Mouse (Mus musculus) T-helper 2 cell (primary cell): ENCODE data around the gene Tapbpl.
"Not testable (repeated sequence)": the region's sequence is repeated elsewhere in the genome, so short reads cannot be mapped to it uniquely, and the experiment has no call there.

Source experiments
- in situ Hi-C: fragments of 300-600 bp; cut with MboI, MseI; formaldehyde crosslinking; loops from one replicate; pipeline ENCODE4 v1.15.1; 2025; ENCODE audit warnings: high pct_unique_total_duplicates

The Tapbpl gene

DNA sequence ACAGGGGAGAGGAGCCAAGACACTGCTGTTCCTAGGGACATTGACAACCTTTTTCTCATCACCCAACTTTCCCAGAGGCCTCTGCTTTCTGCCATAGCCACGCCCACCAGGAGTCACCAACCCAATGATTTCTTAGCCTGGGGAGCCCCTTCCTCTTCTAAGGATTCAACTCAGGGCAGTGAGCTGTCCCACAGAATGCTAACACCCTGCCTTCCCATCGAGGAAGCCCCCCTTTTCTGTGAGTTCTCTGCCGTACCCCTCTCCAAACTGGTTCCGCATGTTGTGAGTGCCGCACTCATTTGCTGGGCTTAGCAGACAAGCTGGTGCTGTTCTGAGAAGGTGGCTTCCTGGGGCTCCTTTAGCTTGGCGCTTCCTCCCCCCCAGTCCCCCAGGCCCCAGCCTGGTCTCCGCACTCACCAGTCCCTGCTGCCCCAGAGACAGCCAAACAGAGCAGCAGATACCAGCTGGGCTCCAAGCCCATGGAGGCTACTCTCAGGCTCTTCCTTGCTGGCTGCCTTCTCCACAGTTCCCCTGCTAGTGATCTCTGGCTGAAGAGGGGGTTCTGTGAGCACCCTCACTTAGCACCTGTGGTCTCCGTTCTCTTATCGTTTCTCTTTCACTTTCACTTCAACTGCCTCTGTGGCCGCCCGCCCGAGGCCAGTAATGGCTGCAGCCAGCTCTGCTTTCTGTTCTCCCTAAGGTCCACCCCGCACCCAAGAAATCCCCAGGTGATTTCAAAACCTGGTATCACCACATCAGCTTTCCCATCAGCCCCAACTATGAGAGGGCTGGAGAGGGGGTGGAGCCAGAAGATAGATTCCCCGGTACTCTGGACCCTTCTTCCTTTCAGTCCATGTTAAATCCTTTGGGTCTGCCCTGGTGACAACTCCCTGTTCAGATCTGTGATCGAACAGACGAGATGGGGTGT lies at the start of gene Tapbpl:
Gene Tapbpl (minus strand): TSS at position 744 of the 928 bp plus-strand sequence.
- in situ Hi-C loops, result loop anchor here (5.0 to 10.0 kb wide), 2 partner anchors 99 to 327 kb away; partner anchors contain the start of gene Nop2

DNA sequence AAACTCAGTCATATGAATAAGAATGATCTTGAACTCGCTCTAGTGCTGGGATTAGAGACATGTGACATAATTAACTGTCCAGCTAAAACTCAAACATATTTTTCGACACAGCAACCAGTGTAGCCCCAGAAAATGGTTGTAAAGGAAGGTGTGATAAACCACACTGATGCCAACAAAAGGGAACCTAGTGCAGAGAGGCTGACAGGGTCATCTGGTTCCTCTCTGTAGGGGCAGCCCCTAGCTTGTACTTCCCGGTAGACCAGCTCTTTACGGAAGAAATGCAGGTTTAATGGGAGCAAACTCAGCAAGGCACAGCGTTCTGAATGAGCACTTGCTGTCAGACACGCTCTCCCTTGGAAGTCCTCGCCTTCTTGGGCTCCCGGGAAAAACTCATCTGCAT lies 48.1 kb upstream of the Tapbpl start:
- in situ Hi-C loops, result loop anchor here (10.0 kb wide), 1 partner anchor 55 kb away; no protein-coding TSS in a partner anchor

DNA sequence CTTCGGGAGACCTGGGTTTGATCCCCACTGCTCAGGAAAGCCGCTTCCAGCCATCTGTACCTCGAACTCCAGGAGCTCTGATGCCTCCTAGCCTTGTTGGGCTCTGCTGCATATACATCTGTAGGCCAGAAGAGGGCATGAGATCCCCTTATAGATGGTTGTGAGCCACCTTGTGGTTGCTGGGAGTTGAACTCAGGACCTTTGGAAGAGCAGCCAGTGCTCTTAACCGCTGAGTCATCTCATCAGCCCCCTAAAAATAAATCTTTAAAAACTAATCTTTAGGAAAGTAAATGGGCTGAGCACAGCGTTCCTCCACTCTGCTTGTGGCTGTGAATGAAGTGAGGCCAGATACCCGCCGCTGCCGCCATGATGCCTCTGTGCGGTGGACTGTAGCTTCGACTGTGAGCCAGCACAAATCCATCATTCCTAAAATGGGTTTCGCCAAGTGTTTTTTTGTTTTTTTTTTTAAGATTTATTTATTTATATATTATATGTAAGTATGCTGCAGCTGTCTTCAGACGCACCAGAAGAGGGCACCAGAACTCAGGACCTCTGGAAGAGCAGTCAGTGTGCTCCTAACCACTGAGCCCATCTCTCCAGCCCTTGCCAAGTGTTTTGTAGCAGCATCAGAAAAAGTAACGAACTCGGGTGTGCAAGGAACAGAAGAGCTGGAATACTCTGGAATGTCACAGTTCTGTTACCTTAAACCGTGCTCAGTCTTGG lies 43.3 kb upstream of the Tapbpl start:
- in situ Hi-C loops, result loop anchor here (10.0 kb wide), 1 partner anchor 50 kb away; no protein-coding TSS in a partner anchor

DNA sequence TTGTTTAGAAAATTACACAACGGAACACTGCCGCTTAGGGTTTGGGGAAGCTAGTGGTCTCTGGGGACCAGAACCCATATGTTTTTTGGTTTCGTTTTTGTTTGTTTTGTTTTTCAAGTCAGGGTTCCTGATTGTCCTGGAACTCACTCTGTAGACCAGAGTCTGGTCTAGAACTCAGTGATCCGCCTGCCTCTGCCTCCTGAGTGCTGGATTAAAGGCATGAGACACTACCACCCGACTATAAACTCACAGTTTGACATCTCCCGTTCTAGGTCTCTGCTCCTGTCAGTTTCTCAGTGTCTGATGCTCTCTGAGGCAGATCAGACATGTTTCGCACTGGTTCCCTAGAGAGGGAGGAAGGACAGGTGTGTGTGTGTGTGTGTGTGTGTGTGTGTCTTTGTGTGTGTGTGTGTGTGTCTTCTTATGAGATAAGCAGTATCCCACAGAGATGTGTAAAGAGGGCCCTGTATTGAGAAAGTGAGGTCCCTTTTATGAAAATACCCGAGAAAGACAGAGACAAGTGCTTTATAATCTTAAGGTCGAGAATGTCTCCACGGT lies 40.6 kb upstream of the Tapbpl start:
- in situ Hi-C loops, result loop anchor here (10.0 kb wide), 1 partner anchor 48 kb away; no protein-coding TSS in a partner anchor

DNA sequence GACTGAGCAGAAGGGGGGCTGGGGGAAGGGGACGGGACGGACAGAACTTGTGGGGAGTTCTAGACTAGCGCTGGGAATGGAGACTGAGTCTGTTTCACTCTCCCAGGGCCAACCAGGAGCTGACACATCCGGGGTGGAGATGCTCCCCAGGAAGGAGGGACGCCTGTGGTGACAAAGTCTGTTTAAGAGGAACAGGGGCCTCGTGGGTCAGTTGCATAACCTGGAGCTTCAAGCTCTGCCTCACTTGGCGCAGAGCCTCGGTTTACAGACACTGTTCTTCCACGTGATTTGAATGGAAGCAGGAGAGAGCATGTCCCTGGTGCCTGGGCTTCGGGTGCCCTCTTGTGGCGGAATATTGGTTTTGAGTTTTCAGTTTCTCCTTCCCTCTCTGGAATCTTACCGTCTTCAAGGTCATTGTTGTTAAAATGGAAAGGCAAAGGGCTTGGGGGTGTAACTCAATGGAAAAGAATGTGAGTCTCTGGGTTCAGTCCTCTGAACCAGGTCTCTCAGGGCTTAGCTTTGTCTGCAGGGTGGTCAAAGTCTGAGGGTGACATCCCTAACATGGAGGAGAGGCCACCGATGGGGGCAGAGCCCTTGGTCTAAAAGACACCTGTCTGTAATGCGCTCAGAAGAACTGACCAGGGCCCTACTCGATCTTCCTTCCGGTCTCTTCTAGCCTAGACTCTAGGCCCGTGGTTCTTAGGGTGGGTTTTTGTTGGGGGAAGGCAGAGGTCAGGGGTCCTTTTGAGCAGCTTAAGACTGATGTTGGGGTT lies 40.0 kb upstream of the Tapbpl start:
- in situ Hi-C loops, result loop anchor here (10.0 kb wide), 1 partner anchor 47 kb away; no protein-coding TSS in a partner anchor

DNA sequence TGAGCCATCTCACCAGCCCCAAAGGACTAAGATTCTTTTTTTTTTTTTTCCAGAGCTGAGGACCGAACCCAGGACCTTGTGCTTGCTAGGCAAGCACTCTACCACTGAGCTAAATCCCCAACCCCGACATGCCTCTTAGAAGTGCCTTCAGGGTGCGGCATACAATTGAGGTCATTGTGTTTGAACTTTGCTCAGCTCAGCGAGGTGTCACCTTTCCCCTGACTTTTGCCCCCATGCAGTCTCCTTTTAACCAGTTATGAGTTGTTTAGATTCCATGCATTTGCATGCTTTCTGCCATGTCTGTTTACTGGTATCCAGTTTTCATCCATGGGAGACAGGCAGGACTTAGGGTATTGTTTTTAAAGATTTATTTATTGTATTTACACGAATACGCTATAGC lies 37.1 kb upstream of the Tapbpl start:
- in situ Hi-C loops, result no loop called here

DNA sequence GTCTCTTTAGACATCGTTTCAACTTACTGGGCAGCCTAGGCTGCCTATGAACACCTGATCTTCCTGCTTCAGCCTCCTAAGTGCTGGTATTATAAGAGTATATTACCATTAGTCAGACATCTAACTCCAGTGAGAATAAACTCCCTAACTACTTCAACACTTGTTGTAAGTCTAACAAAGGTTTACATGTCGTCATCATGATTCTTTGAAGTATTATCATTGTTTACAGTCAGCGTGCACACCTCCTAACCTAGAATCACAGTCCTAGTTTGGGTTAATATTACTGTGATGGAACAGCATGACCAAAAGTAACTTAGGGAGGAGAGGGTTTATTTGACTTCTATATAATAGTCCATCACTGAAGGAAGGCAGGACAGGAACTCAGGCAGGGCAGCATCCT lies 35.8 kb upstream of the Tapbpl start:
- in situ Hi-C loops, result no loop called here

DNA sequence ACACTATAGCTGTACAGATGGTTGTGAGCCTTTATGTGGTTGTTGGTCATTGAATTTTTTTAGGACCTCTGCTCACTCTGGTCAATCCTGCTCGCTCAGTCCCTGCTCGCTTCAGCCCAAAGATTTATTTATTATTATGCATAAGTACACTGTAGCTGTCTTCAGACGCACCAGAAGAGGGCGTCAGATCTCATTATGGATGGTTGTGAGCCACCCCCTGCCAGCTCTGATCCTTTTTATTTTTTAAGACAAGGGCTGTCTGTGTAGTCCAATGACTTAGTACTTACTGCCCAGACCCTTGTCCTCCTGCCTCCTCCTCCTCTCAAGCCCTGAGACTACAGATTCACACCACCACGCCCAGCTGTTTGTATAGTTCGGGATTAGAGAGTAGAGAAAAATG lies 34.9 kb upstream of the Tapbpl start:
- in situ Hi-C loops, result not testable (repeated sequence)

DNA sequence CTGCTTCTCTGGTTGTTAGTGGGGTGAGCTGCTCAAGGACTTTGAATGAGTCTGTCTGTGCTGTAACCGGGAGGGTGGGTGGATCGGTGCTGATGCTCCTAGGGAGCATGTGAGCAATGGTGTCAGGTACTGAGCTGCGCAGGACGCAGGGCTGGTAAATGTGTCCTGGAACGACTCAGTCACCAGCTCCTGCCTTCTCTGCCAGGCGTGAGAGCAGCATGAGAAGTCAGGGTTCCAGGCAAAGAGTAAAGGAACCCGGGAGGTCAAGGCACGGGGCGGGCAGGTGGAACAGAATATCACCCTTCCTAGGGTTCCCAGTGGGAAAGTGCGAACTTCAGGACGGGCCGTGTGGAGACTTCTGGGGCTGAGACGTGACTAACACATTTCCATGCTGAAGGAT lies 34.4 kb upstream of the Tapbpl start:
- in situ Hi-C loops, result no loop called here

DNA sequence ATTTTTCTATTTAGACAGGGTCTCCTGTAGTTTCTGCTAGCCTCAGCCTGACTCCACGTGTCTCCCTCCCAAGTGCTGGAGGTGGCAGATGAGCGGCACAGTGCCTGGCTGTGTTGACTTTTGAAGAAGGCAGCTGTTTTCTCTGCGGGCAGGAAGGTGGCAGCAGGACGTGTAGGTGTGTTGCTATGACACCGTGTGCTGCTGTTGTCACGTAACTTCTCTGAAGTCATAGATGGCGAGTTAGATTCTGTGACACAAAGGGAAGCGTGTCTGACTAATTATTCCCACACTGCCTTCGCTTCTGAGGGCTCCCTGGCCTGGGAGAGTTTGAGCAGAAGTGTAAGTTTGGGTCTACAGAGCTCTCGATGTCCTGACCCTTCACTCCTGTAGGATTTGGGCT lies 33.6 kb upstream of the Tapbpl start:
- in situ Hi-C loops, result no loop called here

DNA sequence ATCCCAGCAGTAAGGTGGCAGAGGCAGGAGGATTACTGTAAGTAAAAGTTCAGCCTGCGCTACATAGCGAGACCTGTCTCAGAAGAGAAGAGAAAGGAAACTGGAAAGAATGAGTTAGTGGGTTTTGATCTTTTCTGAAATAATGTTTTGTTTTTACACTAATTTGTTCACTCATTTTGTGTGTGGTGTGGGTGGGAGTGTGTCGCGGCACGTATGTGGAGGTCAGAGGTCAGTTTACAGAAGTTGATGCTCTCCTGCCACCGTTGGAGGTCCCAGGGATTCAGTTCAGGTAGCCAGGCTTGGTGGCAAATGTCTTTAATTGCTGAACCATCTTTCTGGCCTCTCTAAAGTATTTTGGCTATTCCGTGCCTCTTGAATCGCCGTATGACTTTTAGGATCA lies 32.6 kb upstream of the Tapbpl start:
- in situ Hi-C loops, result no loop called here

DNA sequence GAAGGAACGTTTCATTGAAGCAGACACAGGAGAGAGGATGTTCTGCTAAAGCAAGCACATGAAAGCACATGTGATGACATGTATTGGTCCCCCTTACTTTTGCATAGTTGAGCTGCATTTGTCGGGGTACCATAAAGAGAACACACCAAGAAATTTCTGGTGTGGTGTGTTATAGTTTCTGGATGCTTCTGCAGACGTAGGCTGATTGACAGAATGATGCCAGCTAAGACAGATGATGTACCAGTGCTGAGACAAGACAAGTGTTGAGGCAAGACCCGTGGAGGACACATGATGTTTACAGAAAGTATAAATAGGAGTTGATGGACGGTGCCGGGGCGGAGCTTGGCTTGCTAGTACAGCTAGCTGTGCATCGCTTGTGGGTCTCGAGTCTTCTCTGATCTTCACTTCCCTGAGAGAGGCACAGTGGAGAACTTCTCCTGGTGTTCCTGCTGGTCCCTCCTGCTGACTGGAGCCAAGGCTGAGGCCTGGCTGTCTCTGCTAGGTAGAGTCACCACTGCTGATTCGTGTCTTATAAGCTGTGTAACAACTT lies 28.4 kb upstream of the Tapbpl start:
- in situ Hi-C loops, result no loop called here

DNA sequence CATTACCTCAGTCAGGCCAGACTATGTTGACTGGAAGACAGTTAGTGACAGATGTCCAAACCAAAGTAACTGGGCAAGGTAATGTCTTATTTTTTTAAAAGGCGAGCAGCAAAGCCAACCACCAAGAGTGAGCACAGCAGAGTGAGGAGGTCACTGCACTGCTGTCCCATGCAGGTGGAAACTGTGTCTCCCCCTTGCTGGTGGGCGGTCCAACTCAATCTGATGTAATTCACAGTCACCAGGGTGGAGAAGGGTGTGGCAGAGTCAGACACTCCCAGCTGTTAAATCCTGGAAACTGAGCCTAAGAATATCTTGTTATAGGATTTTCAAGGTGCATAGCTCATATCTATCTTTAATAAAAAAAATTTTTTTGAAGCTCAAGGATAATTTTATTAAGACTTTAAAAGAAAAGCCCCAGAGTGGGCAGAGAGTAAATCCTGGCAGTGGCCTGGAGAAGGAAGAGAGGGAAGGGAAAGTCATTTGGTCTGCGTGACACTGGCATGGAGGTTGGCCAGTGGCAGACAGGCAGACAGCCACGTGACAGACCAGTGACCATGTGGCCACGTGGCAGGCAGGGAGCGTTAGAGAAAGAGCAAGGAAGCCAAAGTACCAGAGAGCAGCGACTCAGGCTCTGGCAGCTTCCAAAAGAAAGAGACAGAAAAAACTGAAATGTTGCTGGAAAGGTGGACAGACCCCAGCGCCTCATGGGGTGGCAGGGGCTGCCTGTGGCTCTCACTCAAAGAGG lies 24.7 kb upstream of the Tapbpl start:
- in situ Hi-C loops, result no loop called here

DNA sequence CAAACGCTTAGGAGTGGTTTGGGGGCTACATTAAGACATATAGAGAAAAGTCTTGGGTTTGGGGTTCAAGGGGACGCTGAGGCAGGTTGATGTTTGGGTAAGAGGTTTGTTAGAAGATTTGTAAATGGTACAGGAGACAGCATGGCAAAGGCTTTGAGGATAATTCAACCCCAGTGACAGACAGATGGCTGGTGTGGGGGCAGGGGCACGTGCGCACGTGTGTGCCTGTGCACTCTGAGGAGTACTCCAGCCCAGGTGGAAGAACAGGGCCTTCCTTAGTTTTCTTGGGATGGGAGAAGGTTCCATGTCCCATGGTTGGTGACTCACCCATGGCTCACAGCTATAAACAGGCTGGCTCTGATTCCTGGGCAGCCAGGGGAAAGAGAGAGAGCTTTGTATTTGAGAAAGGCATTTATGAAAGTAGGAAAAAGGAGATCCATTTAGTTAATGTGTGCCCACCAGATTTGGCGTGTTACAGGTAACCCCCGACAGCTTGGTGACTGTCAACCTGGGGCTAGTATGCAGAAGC lies 23.9 kb upstream of the Tapbpl start:
- in situ Hi-C loops, result no loop called here

DNA sequence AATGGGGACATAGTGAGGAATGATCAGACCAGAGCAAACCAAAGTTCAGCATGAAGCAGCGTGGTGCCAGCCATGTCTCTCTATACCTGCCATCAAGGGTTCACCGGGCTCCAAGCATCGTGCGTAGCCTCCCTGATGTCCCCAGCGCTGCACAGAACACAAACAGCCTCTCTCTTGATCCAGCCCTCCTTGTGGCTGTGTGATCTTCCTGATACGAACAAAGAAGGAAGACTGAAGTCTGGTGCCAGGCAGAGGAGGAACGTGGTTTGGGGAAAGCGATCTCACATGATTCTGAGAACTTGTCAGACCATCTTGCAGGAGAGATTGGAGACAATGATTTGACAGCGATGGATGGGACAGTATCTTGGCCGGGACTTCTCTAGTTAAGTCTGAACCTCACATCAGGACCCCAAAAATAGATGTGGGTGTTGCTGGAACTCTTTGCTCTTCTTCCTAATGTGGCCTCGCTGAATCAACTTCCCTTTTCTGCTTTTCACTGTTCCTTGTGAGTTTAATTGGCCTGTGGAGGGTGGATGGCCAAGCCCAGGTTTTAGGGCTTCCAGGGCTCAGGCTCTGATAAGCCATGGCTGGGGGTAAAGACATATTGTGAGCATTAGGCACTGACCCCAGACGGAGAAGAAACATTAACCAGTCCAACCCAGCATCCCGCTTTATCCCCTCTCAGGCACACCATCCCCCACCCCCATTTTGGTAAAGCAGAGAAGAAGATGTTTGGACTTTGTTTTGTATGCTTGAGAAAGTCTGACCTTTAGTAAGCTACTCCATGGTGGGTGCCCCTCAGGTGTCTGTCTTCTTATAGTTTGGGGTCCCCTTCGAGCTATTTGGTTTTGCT lies 22.4 kb upstream of the Tapbpl start:
- in situ Hi-C loops, result no loop called here

DNA sequence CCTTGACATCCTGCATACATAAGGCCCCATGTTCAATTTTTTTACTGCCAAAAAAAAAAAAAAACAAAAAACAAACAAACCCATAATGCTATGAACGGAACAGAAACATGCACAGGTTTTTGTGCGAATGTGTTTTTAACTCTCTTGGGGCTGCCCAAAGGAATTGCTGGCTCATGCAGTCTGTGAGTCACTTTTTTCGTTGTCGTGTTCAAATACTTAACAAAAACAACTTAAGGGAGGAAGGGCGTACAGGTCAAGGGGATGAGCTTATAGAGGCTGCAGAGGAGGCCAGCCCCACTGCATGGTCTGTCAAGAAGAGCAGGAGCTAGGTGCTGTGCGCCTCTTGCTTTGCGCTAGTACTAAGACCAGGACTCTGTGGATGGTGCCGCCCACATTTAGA lies 21.1 kb upstream of the Tapbpl start:
- in situ Hi-C loops, result no loop called here

DNA sequence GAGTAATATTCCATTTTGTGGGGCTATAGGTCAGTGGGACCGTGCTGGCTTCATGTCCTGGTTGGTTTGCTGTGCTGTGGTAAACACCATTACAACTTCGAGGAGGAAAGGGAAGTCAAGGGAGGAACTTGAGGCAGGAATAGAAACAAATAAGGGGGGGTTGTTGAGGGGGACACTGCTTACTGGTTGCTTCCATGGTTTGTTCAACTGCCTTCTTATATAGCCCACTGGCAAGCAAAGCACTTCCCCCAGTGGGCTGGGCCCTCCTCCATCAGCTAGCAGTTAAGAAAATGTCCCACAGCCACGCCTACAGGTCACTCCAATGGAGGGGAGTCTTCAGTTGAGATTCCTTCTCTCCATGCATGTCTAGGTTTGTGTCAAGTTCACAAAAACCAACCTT lies 20.6 kb upstream of the Tapbpl start:
- in situ Hi-C loops, result no loop called here

DNA sequence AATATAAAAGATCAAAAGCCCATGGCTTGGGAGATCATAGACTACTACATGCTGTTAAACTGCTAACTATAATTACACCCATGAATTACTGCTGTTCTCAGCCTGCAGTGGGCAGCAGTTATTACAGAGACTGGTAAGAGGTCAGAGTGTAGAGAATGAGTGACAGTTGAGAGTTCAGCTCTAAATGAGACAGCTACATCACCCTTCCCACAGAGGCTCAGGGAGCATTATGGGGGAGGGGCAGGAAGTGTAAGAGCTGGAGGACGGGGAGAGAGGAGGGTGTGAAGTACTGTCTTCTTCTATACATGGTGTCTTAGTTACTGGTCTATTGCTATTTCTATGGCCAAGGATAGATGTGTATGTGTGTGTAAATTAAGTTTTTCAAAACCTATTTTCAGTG lies 12.9 kb upstream of the Tapbpl start:
- in situ Hi-C loops, result no loop called here

DNA sequence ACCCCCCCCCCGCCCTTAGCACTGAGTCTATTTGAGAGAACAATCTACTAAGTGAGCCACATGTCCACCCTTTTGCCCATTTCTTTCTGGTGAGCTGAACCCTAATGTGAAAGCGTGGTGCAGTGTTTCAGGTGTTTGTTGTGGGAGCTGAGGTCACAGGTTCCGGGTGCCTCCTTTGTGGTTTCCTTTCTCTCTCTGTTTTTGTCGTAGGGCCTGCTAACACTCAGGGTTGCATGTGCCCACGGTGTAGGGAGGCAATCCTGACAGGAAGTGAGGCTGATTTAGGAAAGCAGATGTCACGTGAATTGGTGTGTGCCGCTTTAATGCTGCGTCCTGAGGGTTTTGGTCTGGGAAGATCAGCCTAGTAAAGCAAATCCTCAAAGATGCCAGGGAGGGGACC lies 9.9 kb upstream of the Tapbpl start:
- in situ Hi-C loops, result no loop called here
